Mouse (Mus musculus) embryonic facial prominence, embryonic 11.5 days (tissue): Measurements from ENCODE around the gene Cnot10. TPM values are rescaled to one million over a fixed set of nuclear protein-coding genes. Genes with fewer than 3 reads are reported as not detected.
"Not testable (repeated sequence)": the region's sequence is repeated elsewhere in the genome, so short reads cannot be mapped to it uniquely, and the experiment has no call there.

Experiments used
- ATAC-seq: fragments of 200-750 bp; cut with Nextera tagmentation; replicated peaks from 2 replicates; pipeline ENCODE4 v1.8.0; 2017; ENCODE audit warnings: low read depth; ENCODE audit not compliant: insufficient number of reproducible peaks, low FRiP score, low TSS enrichment
- DNase-seq: peaks from one replicate; pipeline ENCODE4 v3.0.0-alpha.2; 2015; ENCODE audit warnings: low spot score
- H3K27ac ChIP-seq: fragments of 300-500 bp; sonication (generic); replicated peaks from 2 replicates; pipeline ENCODE4 v1.5.1; 2014; ENCODE audit warnings: mild to moderate bottlenecking, low read depth, low read length, control low read depth
- H3K27me3 ChIP-seq: fragments of 300-500 bp; sonication (generic); 2 replicates; pipeline ENCODE4 v1.6.1; 2014; ENCODE audit warnings: mild to moderate bottlenecking, low read length, moderate library complexity, mixed read lengths; ENCODE audit not compliant: control insufficient read depth, insufficient read depth
- H3K36me3 ChIP-seq: fragments of 300-500 bp; sonication (generic); replicated peaks from 2 replicates; pipeline ENCODE4 v1.6.1; 2014; ENCODE audit warnings: low read depth, mild to moderate bottlenecking, low read length, moderate library complexity, mixed read lengths; ENCODE audit not compliant: control insufficient read depth, insufficient read depth
- H3K4me1 ChIP-seq: fragments of 300-500 bp; sonication (generic); 2 replicates; pipeline ENCODE4 v1.6.1; 2014; ENCODE audit warnings: low read length, mixed read lengths; ENCODE audit not compliant: control insufficient read depth, insufficient read depth
- H3K4me2 ChIP-seq: fragments of 300-500 bp; sonication (generic); 2 replicates; pipeline ENCODE4 v1.6.1; 2014; ENCODE audit warnings: low read depth, mild to moderate bottlenecking, control low read depth, low read length, moderate library complexity
- H3K4me3 ChIP-seq: fragments of 300-500 bp; sonication (generic); 2 replicates; pipeline ENCODE4 v1.5.1; 2014; ENCODE audit warnings: low read depth, low read length, control low read depth
- H3K9ac ChIP-seq: fragments of 300-500 bp; sonication (generic); replicated peaks from 2 replicates; pipeline ENCODE4 v1.6.1; 2014; ENCODE audit warnings: mild to moderate bottlenecking, control low read depth, low read length
- H3K9me3 ChIP-seq: fragments of 300-500 bp; sonication (generic); replicated peaks from 2 replicates; pipeline ENCODE4 v1.6.1; 2016; ENCODE audit warnings: mild to moderate bottlenecking, low read length, inconsistent platforms, mixed read lengths; ENCODE audit not compliant: control insufficient read depth
- WGBS: fragments of 180-500 bp; shearing (Covaris S2); extraction: QIAGEN DNeasy Blood & Tissue Kit; methylation state at CpG from one replicate; pipeline ENCODE4 v1.1.7; 2014; 5-methylcytosine and 5-hydroxymethylcytosine counted together
- polyA plus RNA-seq: library from polyadenylated mRNA; unstranded; fragments of >200 nt; fragmentation: Nextera tagmentation; extraction: Ambion mirVana; gene quantifications from 2 replicates; pipeline ENCODE4 v1.2.1, GENCODE M21; 2014

Cnot10 gene
- polyA plus RNA-seq, 1 experiment from 2014 or later: 76.4 TPM

GRCm38 (mm10) chr9:114661991-114662390 is 22.0 kb upstream of the Cnot10 start:
- no peaks in the 10 kb centered on the region for H3K27me3 ChIP-seq
- ATAC-seq: no peak
- no peak overlapping the region for H3K9ac ChIP-seq
- no peak overlapping the region for H3K4me3 ChIP-seq
- WGBS: 57% methylated on average over 7 of the region's 7 CpGs
- H3K4me1 ChIP-seq: no peaks in the 10 kb centered on the region
- no peak overlapping the region for H3K4me2 ChIP-seq
- no peak for DNase-seq
- H3K27ac ChIP-seq: no peak overlapping the region
- no peaks in the 10 kb centered on the region for H3K36me3 ChIP-seq
- H3K9me3 ChIP-seq: no peaks in the 10 kb centered on the region

- WGBS: 77% methylated on average over 6 of the region's 6 CpGs
- H3K27me3 ChIP-seq: no peaks in the 10 kb centered on the region
Observed at GRCm38 (mm10) chr9:114660983-114661382, 21.0 kb upstream of the Cnot10 start.

GRCm38 (mm10) chr9:114660506-114660905 is 20.5 kb upstream of the Cnot10 start:
- H3K27ac ChIP-seq: no peak overlapping the region
- no peak overlapping the region for H3K9ac ChIP-seq
- no peaks in the 10 kb centered on the region for H3K4me1 ChIP-seq
- H3K9me3 ChIP-seq: no peaks in the 10 kb centered on the region
- DNase-seq: no peak
- no peak for ATAC-seq
- H3K4me3 ChIP-seq: no peak overlapping the region
- H3K36me3 ChIP-seq: no peaks in the 10 kb centered on the region
- no peaks in the 10 kb centered on the region for H3K27me3 ChIP-seq
- no peak overlapping the region for H3K4me2 ChIP-seq
- WGBS: 79% methylated on average over 6 of the region's 6 CpGs

More at GRCm38 (mm10) chr9:114660983-114661382, 21.0 kb upstream of the Cnot10 start:
- Histone ChIP-seq H3K9me3 (no peaks in the 10 kb centered on the region), H3K36me3 (no peaks in the 10 kb centered on the region), H3K9ac (no peak overlapping the region), H3K4me3 (no peak overlapping the region), H3K27ac (no peak overlapping the region), H3K4me1 (no peaks in the 10 kb centered on the region), H3K4me2 (no peak overlapping the region)
- DNase-seq (no peak), ATAC-seq (no peak)

DNA sequence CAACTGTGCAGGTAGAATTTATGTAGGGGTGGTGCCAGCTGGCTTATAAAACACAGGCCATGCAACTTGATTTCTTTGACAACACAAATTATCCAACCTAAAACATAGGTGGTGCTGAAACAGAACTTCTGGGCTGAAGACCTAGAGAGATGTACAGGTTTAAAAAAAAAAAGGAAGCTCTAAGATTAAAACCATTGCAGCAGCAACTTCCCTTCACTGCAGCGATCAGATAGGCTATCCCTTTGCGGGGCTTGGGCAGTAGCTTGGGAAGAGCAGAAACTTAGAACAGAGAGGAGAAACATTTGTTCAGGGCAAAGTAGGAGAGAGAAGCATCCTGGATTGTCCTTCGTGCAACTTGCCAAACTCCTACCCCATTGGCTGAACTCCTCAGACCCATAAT is 16.7 kb upstream of the Cnot10 start:
- 76% methylated on average over 3 of the region's 3 CpGs for WGBS
- no peak for ATAC-seq
- Histone ChIP-seq H3K4me3 (no peak overlapping the region), H3K27ac (no peak overlapping the region), H3K4me2 (no peak overlapping the region), H3K9me3 (no peaks in the 10 kb centered on the region), H3K27me3 (no peaks in the 10 kb centered on the region), H3K36me3 (no peaks in the 10 kb centered on the region), H3K4me1 (no peaks in the 10 kb centered on the region), H3K9ac (no peak overlapping the region)
- DNase-seq: no peak

GRCm38 (mm10) chr9:114655356-114655755 is 15.4 kb upstream of the Cnot10 start:
- no peaks in the 10 kb centered on the region for H3K36me3 ChIP-seq
- H3K4me1 ChIP-seq: no peaks in the 10 kb centered on the region
- WGBS: 80% methylated on average over 4 of the region's 4 CpGs
- H3K9me3 ChIP-seq: no peaks in the 10 kb centered on the region
- no peak overlapping the region for H3K27ac ChIP-seq
- ATAC-seq: no peak
- DNase-seq: no peak
- no peaks in the 10 kb centered on the region for H3K27me3 ChIP-seq
- no peak overlapping the region for H3K9ac ChIP-seq
- H3K4me2 ChIP-seq: no peak overlapping the region
- H3K4me3 ChIP-seq: no peak overlapping the region

DNA sequence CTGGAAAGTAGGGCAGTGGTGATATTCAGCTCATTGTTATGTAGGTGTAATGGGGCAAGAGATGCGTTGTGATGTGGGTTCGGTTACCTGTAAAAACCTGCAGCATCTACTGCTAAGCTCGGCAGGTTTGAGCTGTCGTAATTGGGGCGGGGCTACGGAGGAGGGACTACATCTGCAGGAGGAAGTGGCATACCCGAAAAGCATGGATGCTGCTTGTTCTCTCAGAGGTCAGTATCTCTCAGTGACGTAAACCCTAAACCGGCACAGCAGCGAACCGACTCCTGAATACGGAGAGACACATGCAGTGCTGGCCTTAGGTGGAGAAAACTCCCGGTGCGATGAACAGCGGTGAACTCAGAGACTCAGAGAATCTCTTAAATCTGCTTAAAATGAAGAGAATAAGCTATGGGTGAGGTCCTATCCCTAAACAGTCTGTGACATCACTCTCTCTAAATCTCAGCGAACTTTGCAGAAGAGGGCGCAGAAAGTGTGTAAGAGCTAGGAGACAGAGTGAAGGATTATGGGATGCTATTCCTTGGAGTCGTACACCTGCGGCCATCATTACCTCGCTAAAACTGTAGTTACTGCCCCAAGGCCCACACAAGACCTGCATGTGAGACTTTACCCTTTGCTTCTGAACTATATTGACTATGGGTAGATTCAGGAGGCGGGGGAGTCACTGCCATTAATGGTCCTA is 11.1 kb upstream of the Cnot10 start:
- ATAC-seq: no peak
- Histone ChIP-seq H3K36me3 (no peaks in the 10 kb centered on the region), H3K9ac (no peak overlapping the region), H3K9me3 (no peaks in the 10 kb centered on the region), H3K4me3 (no peak overlapping the region), H3K4me2 (no peak overlapping the region), H3K4me1 (no peaks in the 10 kb centered on the region), H3K27me3 (no peaks in the 10 kb centered on the region), H3K27ac (no peak overlapping the region)
- no peak for DNase-seq
- WGBS: 59% methylated on average over 21 of the region's 21 CpGs

- Histone ChIP-seq H3K4me2 (no peak overlapping the region), H3K4me1 (no peaks in the 10 kb centered on the region), H3K36me3 (no peaks in the 10 kb centered on the region), H3K4me3 (no peak overlapping the region), H3K9ac (no peak overlapping the region), H3K27ac (no peak overlapping the region), H3K9me3 (no peaks in the 10 kb centered on the region), H3K27me3 (no peaks in the 10 kb centered on the region)
- no peak for DNase-seq
- ATAC-seq: no peak
- 86% methylated on average over 5 of the region's 5 CpGs for WGBS
Observed at GRCm38 (mm10) chr9:114649371-114649770, 9.4 kb upstream of the Cnot10 start.

- not testable (repeated sequence) for H3K36me3 ChIP-seq, H3K4me2 ChIP-seq, H3K9ac ChIP-seq, H3K9me3 ChIP-seq, H3K4me3 ChIP-seq, H3K4me1 ChIP-seq, H3K27ac ChIP-seq, H3K27me3 ChIP-seq
- 63% methylated on average over 8 of the region's 9 CpGs for WGBS
- ATAC-seq (0 out of 2 replicates have a peak, but pooled peaks have one; percentile 39), DNase-seq (peak; percentile 60)
Observed at GRCm38 (mm10) chr9:114648472-114648871, 8.5 kb upstream of the Cnot10 start.
